Mouse (Mus musculus) heart, adult 11 months (tissue): ENCODE results near the gene Thnsl1.
A peak's percentile ranks its signal among the peaks of the same experiment; 100 is the strongest.
"Not testable (repeated sequence)": the region's sequence is repeated elsewhere in the genome, so short reads cannot be mapped to it uniquely, and the experiment has no call there.

Experiments used
- DNase-seq: peaks from one replicate; pipeline ENCODE4 v3.0.0; 2022

Gene Thnsl1

DNA sequence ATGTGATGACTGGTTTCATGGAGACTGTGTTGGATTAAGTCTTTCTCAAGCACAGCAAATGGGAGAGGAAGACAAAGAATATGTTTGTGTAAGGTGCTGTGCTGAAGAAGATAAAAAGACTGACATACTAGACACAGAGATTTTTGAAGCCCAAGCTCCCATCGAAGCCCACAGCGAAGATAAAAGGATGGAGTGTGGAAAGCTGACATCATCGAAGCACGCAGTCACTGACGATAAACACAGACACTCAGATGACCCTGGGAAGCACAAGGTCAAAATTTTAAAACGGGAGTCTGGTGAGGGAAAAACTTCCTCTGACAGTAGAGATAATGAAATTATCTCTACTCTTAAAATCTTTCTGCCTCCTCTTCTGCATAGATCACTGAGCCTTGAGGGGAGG is 38.6 kb downstream of the Thnsl1 start:
- DNase-seq, result not testable (repeated sequence)

DNA sequence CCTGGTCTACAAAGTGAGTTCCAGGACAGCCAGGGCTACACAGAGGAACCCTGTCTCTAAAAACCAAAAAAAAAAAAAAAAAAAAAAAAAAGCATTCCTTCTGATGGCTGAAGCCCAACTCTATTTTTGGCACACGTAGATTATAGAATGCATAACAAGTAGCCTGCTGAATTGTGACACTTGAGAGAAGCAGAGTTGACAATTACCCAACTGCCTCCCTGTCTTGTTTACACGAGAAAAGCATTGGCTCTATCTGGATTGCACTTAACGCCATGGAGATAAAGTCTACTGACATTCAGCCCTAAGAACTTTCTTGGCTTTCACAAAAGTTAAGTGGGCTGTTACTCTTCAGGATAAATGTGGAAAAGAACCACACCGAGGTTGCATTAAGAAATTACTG is 39.5 kb downstream of the Thnsl1 start:
- no peak for DNase-seq

DNA sequence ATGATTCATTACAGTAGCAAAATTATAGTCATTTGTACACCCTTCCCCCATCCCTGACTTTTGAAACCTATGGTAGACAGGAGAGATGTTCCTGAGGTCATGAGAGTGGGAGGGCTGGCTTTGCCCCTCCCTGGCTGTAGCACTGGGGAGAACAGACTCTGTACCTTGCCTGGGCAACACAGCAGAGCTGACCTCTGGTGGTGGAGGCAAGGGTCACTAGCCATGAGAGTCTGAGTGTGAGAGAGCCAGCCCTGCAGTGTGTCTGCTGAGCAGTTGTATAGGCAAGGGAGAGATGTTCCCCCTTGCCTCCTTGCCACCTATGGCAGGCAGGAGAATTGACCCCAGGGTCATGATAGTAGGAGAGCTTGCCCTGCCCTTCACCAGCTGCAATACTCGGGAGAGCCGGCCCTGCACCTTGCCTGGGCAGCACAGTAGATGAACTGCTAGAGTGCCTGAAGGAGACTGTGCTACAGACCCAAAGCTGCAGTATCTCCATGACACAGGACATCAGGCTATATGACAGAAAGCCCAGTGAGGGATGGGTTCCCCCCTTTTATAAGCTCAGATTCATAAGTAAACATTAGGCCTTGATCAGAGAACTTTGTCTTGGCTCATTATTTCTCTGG is 40.1 kb downstream of the Thnsl1 start:
- no peak for DNase-seq

DNA sequence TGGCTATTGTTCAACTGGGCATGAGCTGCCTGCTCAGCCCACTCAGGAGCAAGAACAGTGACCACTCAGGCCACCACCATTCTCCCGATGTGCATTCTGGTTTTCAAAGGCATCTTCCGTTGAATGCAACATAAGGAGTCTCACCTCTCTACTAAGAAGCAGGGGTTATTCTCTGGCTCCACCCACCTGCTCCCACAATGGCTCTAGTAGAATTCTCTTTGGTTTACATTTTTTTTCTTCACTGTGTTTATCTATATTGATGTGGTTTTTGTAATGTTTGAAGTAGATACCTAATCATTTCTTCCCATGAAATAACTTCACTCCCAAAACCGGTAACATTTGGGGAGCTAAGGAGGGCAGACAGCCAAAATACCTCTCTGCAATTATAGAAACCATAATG is 48.1 kb downstream of the Thnsl1 start:
- DNase-seq, result no peak

DNA sequence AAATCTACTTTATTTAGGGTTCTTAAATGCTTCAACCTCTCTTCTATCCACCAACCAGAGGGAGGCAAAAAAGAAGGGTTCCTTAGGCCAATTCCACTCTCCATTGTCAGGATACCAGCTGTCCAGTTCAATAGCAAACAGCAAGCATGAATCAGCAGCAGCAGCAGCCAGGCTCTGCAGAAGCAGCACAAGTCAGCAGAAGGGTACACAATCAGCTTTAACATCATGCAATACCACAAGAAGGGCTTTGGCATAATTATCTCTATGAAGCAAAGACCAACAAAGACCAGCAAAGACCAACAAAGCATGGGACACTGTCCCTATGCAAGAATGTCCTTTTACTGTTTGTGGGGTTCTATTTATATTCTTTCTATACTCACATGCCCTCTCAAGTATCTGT is 48.8 kb downstream of the Thnsl1 start:
- no peak for DNase-seq

DNA sequence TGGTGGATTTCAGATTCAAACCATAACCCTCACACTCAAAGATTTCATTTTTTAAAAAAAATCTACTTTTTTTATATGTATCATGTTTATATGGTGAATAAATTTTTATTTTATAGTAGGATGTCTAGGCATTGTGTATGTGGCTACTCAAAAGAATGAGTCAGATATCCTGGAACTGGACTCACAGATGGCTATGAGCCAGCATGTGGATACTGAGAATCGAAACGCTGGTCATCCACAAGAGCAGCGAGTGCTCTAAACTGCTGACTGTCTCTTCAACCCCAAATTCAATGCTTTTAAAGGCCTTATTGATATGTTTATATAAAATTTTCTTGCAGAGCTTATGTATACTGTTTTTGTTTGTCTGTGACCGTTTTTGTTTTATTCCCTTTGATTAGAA is 52.8 kb downstream of the Thnsl1 start:
- no peak for DNase-seq

DNA sequence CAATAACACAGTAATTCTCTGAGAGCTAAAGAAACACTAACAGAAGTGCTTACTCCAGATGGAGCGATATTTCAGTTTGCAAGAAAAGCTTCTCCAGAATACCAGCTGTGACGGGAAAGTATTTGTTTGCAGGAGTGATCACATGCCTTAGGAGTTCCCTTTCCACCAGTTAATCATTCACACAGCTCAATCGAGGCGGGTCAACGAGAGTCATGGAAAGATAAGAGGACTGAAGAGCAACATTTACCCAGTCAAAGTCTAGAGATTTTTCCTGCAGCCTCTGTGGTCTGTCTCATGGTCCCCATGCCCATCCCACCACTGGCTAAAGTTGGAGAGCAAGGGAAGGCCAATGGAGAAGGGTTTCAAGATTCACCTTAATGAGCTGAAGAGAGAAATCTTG is 53.6 kb downstream of the Thnsl1 start:
- no peak for DNase-seq

DNA sequence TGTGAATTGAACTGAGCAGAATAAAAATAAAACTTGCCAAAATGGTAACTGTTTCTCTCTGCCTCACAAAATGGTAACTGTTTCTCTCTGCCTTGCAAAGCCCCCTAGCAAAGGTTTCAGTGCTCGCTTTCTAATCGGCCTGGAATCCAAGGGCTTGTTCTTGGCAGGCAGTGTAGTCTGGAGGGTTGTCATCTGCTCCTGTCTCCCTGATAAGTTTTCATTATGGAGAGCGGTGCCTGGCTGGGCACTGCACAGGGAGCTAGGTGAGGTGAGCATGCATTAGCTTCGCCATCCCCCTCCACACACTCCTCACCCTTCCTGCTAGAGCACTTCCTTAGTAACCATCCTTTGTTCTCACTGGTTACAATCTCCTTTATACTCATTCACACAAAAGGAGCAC is 54.5 kb downstream of the Thnsl1 start:
- DNase-seq, result peak; percentile 64

DNA sequence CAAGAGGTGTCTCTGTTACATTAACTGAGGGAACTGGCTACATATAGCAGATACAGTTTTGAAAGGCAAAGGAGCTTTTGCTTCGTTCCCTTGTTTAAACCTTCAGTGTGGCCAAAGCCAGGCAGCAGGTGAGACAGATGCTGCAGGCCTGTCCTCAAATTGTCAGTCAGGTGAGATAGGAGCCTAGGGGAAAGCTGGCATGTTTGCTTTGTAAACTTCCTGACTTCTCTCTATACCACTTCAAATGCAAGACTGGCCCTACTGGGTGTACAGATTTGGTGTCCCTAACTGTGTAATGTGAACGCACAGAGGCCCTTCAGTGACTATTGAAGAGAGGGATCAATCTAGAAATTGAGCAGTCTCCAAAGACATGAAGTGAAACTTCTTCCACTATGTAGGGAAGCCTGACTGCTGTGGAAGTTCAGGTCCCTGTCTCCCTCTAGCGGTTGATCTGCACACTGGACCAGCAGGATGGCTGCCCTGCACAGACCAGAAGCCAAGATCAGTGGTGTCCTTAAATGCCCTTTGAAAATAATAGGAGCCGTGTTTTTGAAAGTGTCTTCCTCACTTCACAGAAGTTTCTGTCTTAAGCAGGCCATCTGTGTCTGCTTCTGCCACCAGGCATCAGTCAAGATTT is 56.0 kb downstream of the Thnsl1 start:
- peak; percentile 92 for DNase-seq

DNA sequence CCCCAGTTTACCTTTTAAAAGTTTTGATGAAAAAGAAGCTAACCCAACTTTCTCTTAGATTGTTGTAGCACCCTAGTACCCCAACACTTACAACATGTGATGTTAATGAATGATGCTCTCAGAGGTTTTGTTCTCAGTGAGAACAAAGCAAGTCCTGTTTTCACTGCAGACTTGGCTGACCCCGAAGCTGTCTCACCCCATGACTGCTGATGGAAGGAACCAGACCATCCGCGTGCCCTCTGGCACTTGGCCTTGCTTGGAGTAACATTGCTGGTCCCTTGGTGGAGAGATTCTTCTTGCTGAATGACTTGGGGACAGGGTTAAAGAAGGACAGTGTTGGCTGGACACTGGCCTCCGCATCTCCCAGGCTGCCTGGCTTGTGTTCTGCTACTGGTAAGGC is 58.5 kb downstream of the Thnsl1 start:
- DNase-seq, result peak; percentile 74
